Mouse (Mus musculus) right cerebral cortex, adult 18-20 months (tissue): Measurements from ENCODE around the gene Zdhhc19.

Experiments
- DNase-seq: peaks from one replicate; pipeline ENCODE4 v3.0.0; 2022; ENCODE audit warnings: mixed read lengths

The Zdhhc19 gene

DNA sequence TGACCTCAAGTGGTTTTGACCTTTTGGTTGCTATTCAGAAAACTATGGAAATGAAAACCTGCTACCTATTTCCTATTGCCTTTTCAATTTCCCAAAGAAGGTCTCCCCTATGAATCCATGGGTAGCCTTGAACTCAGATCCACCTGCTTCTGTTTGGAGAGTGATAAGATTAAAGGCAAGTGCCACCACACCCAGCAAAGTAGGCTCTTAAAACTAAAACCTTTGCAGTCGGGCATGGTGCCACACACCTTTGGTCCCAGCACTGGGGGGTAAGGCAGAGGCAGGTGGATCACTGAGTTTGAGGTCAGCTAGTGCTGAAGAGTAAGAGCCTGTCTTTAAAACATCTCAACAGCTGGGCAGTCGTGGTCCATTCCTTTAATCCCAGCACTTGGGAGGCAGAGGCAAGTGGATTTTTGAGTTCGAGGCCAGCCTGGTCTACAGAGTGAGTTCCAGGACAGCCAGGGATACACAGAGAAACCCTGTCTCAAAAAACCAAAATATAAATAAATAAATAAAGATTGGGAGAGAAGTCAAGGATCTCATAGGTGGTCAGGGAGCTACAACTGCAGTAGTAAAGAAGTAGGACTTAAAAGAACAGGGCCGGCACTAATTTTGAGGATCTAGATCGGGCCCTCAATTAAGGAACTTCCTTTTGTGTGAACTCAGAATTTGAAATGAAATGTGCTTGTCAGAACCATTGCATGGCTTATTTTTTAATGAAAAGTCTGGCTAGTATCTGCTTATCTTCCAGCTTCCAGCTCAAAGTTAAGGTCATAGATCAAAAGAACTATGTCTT is 114.6 kb downstream of the Zdhhc19 start:
- no peak for DNase-seq
